Mouse (Mus musculus) E14TG2a.4 (cell line): ENCODE data around the gene 1700016D06Rik.

Experiments
- CTCF ChIP-seq: conservative IDR thresholded peaks from 2 replicates; pipeline ENCODE4 v1.5.1; 2014; ENCODE audit warnings: low read length
- NANOG ChIP-seq: IDR thresholded peaks from 2 replicates; pipeline ENCODE4 v1.6.1; 2014; ENCODE audit warnings: borderline replicate concordance, low read length, mixed read lengths
- POU5F1 ChIP-seq: IDR thresholded peaks from 2 replicates; pipeline ENCODE4 v1.6.1; 2014; ENCODE audit warnings: low read length, borderline replicate concordance

DNA sequence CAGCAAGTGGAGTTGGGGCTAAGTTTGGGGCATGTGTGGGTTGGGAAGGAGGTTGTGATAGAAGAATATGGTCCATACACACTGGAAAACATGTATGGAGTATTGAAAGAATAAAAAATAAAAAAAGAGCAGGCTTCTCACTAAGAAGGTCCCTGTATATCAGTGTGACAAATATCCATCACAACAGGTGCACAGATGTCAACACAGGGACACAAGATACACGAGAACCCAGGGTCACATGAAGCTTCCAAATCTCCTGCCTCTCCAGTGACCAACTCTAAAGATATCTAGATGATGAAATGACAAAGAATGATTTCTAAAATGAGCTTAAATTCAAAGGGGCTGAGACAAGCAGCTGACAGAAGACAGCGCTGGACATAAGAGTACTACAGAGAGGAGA is 32.6 kb downstream of the 1700016D06Rik start:
- TF ChIP-seq CTCF = no peak
- TF ChIP-seq POU5F1 = no peak
- no peak for TF ChIP-seq NANOG
